Mouse (Mus musculus) left cerebral cortex, adult 2 months (tissue): ENCODE measurements at regions not wholly inside any gene's neighbourhood (a gene's known extent, or its start where the extent isn't known, plus 50 kb on each side); places are given as distances from the start of the nearest gene placed in this dataset.

Experiments used
- DNase-seq, 2 experiments: peaks; one replicate each; pipeline ENCODE4 v3.0.0; 2021 to 2022; ENCODE audit warnings: low spot score in 2 of 2, mixed read lengths in 1 of 2; ENCODE audit errors: extremely low spot score in 1 of 2
- H3K27ac ChIP-seq: fragments of 200-600 bp; 2 replicates; pipeline ENCODE4 v1.8.1; 2022
- H3K4me3 ChIP-seq: fragments of 200-600 bp; 2 replicates; pipeline ENCODE4 v1.8.1; 2022
- CTCF ChIP-seq: fragments of 200-600 bp; IDR thresholded peaks from 2 replicates; pipeline ENCODE4 v1.8.1; 2022; ENCODE audit warnings: antibody characterized with exemption, mild to moderate bottlenecking, moderate library complexity
- intact Hi-C: fragments of 180-260 bp; cut with DNase I; formaldehyde crosslinking; loops from one replicate; pipeline ENCODE4 v1.15.1; 2025

GRCm38 (mm10) chr15:56604266-56604665 lies 873.2 kb downstream of the Slc22a22 start:
- Histone ChIP-seq H3K4me3 (no peak overlapping the region), H3K27ac (no peak overlapping the region)
- no peak for DNase-seq
- TF ChIP-seq CTCF: no peak
- intact Hi-C loops: no loop called here

- no peak overlapping the region for H3K4me3 ChIP-seq
- DNase-seq: no peak
- no peak overlapping the region for H3K27ac ChIP-seq
- intact Hi-C loops: no loop called here
- TF ChIP-seq CTCF: no peak
These were observed 884.8 kb downstream of the Slc22a22 start for GRCm38 (mm10) chr15:56592656-56593055.

- H3K27ac ChIP-seq: no peak overlapping the region
- intact Hi-C loops: no loop called here
- DNase-seq: no peak
These were observed 896.5 kb downstream of the Slc22a22 start for GRCm38 (mm10) chr15:56580745-56581515.

GRCm38 (mm10) chr15:56563192-56563591 lies 914.2 kb downstream of the Slc22a22 start:
- no peak for TF ChIP-seq CTCF
- Histone ChIP-seq H3K27ac (no peak overlapping the region), H3K4me3 (no peak overlapping the region)
- intact Hi-C loops: no loop called here
- no peak for DNase-seq

More at GRCm38 (mm10) chr15:56580745-56581515, 896.5 kb downstream of the Slc22a22 start:
- no peak for TF ChIP-seq CTCF
- no peak overlapping the region for H3K4me3 ChIP-seq

GRCm38 (mm10) chr15:56562785-56563184 lies 914.6 kb downstream of the Slc22a22 start:
- intact Hi-C loops: no loop called here
- Histone ChIP-seq H3K4me3 (no peak overlapping the region), H3K27ac (no peak overlapping the region)
- no peak for TF ChIP-seq CTCF
- no peak for DNase-seq

- Histone ChIP-seq H3K4me3 (no peak overlapping the region), H3K27ac (no peak overlapping the region)
- TF ChIP-seq CTCF: no peak
- DNase-seq: no peak
- intact Hi-C loops: no loop called here
These were observed 915.3 kb downstream of the Slc22a22 start for GRCm38 (mm10) chr15:56562143-56562542.

- Histone ChIP-seq H3K4me3 (no peak overlapping the region), H3K27ac (no peak overlapping the region)
- intact Hi-C loops: no loop called here
- TF ChIP-seq CTCF: no peak
- no peak for DNase-seq
These were observed 923.0 kb downstream of the Slc22a22 start for GRCm38 (mm10) chr15:56554386-56554785.

GRCm38 (mm10) chr15:56553851-56554250 lies 923.6 kb downstream of the Slc22a22 start:
- intact Hi-C loops: no loop called here
- H3K4me3 ChIP-seq: no peak overlapping the region
- TF ChIP-seq CTCF: no peak
- DNase-seq: no peak
- no peak overlapping the region for H3K27ac ChIP-seq

GRCm38 (mm10) chr15:56531529-56531928 lies 945.9 kb downstream of the Slc22a22 start:
- intact Hi-C loops: no loop called here
- no peak for DNase-seq
- Histone ChIP-seq H3K4me3 (no peak overlapping the region), H3K27ac (no peak overlapping the region)
- TF ChIP-seq CTCF: no peak

- TF ChIP-seq CTCF: no peak
- no peak for DNase-seq
These were observed 959.0 kb downstream of the Slc22a22 start for GRCm38 (mm10) chr15:56518379-56518778.

GRCm38 (mm10) chr15:56516095-56516494 lies 961.3 kb downstream of the Slc22a22 start:
- no peak overlapping the region for H3K27ac ChIP-seq
- no peak for TF ChIP-seq CTCF
- no peak overlapping the region for H3K4me3 ChIP-seq
- DNase-seq: no peak
- intact Hi-C loops: no loop called here

More at GRCm38 (mm10) chr15:56518379-56518778, 959.0 kb downstream of the Slc22a22 start:
- Histone ChIP-seq H3K27ac (no peak overlapping the region), H3K4me3 (no peak overlapping the region)
- intact Hi-C loops: no loop called here

GRCm38 (mm10) chr15:56498774-56499173 lies 978.7 kb downstream of the Slc22a22 start:
- intact Hi-C loops: no loop called here
- no peak for TF ChIP-seq CTCF
- H3K27ac ChIP-seq: no peak overlapping the region
- DNase-seq: no peak
- H3K4me3 ChIP-seq: no peak overlapping the region

- no peak overlapping the region for H3K27ac ChIP-seq
- H3K4me3 ChIP-seq: no peak overlapping the region
- TF ChIP-seq CTCF: no peak
- no peak for DNase-seq
- intact Hi-C loops: no loop called here
These were observed 979.7 kb downstream of the Slc22a22 start for GRCm38 (mm10) chr15:56497757-56498156.
